Mouse (Mus musculus) embryonic stem cell, embryonic (primary cell): ENCODE data around the gene Sec61a2.

Experiments
- CTCF ChIA-PET, 4 experiments: fragments of 300-600 bp in 2 of 4; fragments of 350-600 bp in 2 of 4; sonication (Branson Sonifier 250); formaldehyde crosslinking; loops; one replicate each; lab custom pipeline; 2022; ENCODE audit warnings: inconsistent platforms in 2 of 4; lab: Charles Lee
- POLR2A ChIA-PET, 4 experiments: fragments of 300-600 bp in 2 of 4; fragments of 350-600 bp in 2 of 4; sonication (Branson Sonifier 250); formaldehyde crosslinking; loops; one replicate each; lab custom pipeline; 2022; ENCODE audit warnings: antibody characterized with exemption in 4 of 4, inconsistent platforms in 1 of 4; lab: Charles Lee

Gene Sec61a2

GRCm38 (mm10) chr2:5911282-5911965 lies 16.2 kb upstream of the Sec61a2 start:
- POLR2A ChIA-PET, result interaction anchor here in 3 of 4 experiments (0.6 to 3.0 kb wide), 7 partner anchors 10 to 396 kb away, joined by 3 to 17 read pairs (median 4); partner anchors contain the start of gene Sec61a2 (in 2 of the 3)
- CTCF ChIA-PET, result interaction anchor here in 1 of 4 experiments (1.6 kb wide), 1 partner anchor 11 kb away, joined by 3 read pairs; no protein-coding TSS in a partner anchor

GRCm38 (mm10) chr2:5906625-5907024 lies 11.4 kb upstream of the Sec61a2 start:
- CTCF ChIA-PET, result interaction anchor here in 2 of 4 experiments (0.6 kb wide), 2 partner anchors 24 to 922 kb away, joined by 3 to 4 read pairs; no protein-coding TSS in a partner anchor
- POLR2A ChIA-PET, result interaction anchor here in 2 of 4 experiments (0.6 to 1.9 kb wide), 10 partner anchors 9 to 826 kb away, joined by 3 to 6 read pairs (median 4); partner anchors contain the start of genes Cdc123 (in 1 of the 2), Nudt5 (in 1 of the 2), Sec61a2 (in 1 of the 2) and Upf2 (in 1 of the 2)

GRCm38 (mm10) chr2:5906092-5906491 lies 10.9 kb upstream of the Sec61a2 start:
- ChIA-PET POLR2A (interaction anchor here in 3 of 4 experiments (0.6 to 1.9 kb wide), 14 partner anchors 9 to 826 kb away, joined by 3 to 6 read pairs (median 4); partner anchors contain the start of genes Sec61a2 (in 2 of the 3), Cdc123 (in 1 of the 3), Nudt5 (in 1 of the 3) and Upf2 (in 1 of the 3)), CTCF (interaction anchor here in 2 of 4 experiments (0.6 to 1.2 kb wide), 5 partner anchors 11 to 922 kb away, joined by 3 to 4 read pairs (median 3); partner anchors contain the start of gene Sec61a2 (in 1 of the 2))

GRCm38 (mm10) chr2:5900145-5900544 lies 4.9 kb upstream of the Sec61a2 start:
- ChIA-PET CTCF (interaction anchor here in 3 of 4 experiments (0.5 to 1.0 kb wide), 9 partner anchors 10 to 820 kb away, joined by 3 to 6 read pairs (median 4); partner anchors contain the start of gene Gm13199 (in 1 of the 3)), POLR2A (interaction anchor here in 2 of 4 experiments (1.0 to 1.7 kb wide), 7 partner anchors 10 to 47 kb away, joined by 3 to 6 read pairs (median 4); no protein-coding TSS in a partner anchor)

DNA sequence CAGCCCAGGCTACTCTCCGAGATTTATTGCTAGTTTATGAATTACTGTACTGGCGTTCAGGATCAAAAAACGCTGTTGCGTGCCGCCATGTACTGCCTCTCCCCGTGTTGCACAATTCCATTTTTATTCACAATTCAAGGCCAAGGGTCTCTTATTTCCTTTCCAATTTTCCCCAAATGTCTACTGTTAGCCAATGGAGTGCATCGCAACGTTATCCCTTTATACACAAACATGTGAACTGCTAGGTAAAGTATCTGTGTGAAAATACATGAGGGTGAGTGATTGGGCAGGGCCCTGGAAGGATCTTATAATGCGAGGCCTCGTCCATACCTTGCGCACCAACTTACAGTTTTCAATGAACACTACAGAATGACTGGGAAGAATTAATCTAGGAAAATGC lies 936 bp downstream of the Sec61a2 start:
- POLR2A ChIA-PET, result interaction anchor here in 3 of 4 experiments (0.7 to 3.3 kb wide), 27 partner anchors 9 to 850 kb away, joined by 3 to 18 read pairs (median 5); partner anchors contain the start of genes Dhtkd1 (in 3 of the 3), Cdc123 (in 2 of the 3), Nudt5 (in 2 of the 3) and Optn (in 1 of the 3)
- CTCF ChIA-PET, result no interaction called here

GRCm38 (mm10) chr2:5889412-5889811 lies 5.8 kb downstream of the Sec61a2 start:
- POLR2A ChIA-PET, result interaction anchor here in 3 of 4 experiments (0.6 to 2.0 kb wide), 10 partner anchors 10 to 844 kb away, joined by 3 to 9 read pairs (median 4); partner anchors contain the start of genes Cdc123 (in 1 of the 3) and Nudt5 (in 1 of the 3)
- CTCF ChIA-PET, result interaction anchor here in 1 of 4 experiments (1.0 kb wide), 1 partner anchor 972 kb away, joined by 3 read pairs; no protein-coding TSS in a partner anchor

DNA sequence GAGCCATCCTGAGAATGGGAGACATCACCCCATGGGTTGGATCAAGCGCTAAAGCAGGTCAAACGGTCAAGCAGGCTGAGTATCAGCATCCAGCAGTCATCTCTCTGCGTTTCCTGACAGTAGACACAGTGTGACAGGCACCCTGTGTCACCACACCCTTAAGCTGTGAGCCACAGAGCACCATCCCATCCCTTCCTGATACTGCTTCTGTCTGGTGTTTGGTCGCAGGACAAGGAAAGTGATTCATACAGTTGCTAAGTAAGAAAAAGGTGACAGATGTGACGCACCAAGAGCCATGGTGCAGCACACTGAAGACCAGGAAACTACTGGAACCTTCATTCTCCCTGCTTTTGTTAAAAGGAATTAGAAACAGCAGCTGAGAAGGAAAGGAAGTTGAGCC lies 6.4 kb downstream of the Sec61a2 start:
- ChIA-PET CTCF (interaction anchor here in 1 of 4 experiments (0.6 kb wide), 1 partner anchor 954 kb away, joined by 3 read pairs; no protein-coding TSS in a partner anchor), POLR2A (interaction anchor here in 2 of 4 experiments (0.6 to 2.0 kb wide), 9 partner anchors 11 to 43 kb away, joined by 3 to 9 read pairs (median 5); partner anchors contain the start of genes Cdc123 (in 1 of the 2) and Nudt5 (in 1 of the 2))

GRCm38 (mm10) chr2:5877446-5877845 lies 17.8 kb downstream of the Sec61a2 start:
- ChIA-PET POLR2A (interaction anchor here in 3 of 4 experiments (1.2 to 2.8 kb wide), 6 partner anchors 11 to 65 kb away, joined by 3 to 9 read pairs (median 5); partner anchors contain the start of genes Sec61a2 (in 3 of the 3) and Dhtkd1 (in 1 of the 3)), CTCF (interaction anchor here in 1 of 4 experiments (0.6 kb wide), 1 partner anchor 52 kb away, joined by 6 read pairs; no protein-coding TSS in a partner anchor)

DNA sequence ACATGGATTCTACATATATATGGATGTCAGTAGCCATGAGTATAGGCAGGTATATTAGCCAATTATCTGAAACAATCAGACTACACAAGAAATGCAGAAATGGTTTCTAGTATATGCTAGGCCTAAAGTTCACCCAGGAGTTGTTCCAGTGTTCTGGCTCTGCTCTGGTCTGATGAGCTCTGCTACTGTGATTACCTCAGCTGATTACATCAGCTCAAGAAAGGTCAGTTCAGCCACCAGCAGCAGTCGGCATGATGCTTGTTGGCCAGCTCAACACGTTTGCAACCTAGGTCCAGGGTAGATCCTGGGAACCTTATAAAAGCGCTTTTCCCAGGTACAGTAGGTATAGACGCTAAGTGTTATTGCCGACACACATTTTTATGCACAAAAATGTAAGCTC lies 25.5 kb downstream of the Sec61a2 start:
- CTCF ChIA-PET, result interaction anchor here in 3 of 4 experiments (0.6 to 1.7 kb wide), 4 partner anchors 25 to 465 kb away, joined by 3 to 4 read pairs (median 3); partner anchors contain the start of genes Cdc123 (in 1 of the 3) and Nudt5 (in 1 of the 3)

DNA sequence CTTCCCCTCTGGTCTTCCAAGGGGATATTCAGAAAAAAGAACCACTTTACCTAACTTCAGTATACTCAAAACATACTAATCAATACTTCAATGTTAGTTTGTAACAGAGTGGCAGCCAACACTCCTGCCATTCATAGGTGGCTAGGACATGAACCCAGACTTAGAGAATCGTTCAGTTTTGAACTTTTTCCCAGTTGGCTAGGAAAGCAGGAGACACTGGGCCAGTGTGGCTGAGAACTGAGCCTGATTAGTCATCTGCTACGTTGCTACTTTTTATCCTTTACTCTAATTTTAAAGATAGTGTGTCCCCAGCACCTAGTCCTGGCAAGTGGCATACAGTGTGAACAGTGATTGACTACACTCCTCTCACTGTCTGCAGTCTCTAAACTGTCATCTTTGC lies 27.6 kb downstream of the Sec61a2 start:
- ChIA-PET POLR2A (interaction anchor here in 2 of 4 experiments (1.0 to 1.5 kb wide), 3 partner anchors 15 to 23 kb away, joined by 4 read pairs; partner anchors contain the start of genes Cdc123 (in 2 of the 2) and Nudt5 (in 2 of the 2)), CTCF (no interaction called here)

More for the DNA sequence above, 25.5 kb downstream of the Sec61a2 start:
- POLR2A ChIA-PET, result interaction anchor here in 3 of 4 experiments (0.6 to 2.7 kb wide), 10 partner anchors 8 to 58 kb away, joined by 3 to 17 read pairs (median 4); partner anchors contain the start of genes Sec61a2 (in 2 of the 3), Cdc123 (in 1 of the 3) and Nudt5 (in 1 of the 3)

DNA sequence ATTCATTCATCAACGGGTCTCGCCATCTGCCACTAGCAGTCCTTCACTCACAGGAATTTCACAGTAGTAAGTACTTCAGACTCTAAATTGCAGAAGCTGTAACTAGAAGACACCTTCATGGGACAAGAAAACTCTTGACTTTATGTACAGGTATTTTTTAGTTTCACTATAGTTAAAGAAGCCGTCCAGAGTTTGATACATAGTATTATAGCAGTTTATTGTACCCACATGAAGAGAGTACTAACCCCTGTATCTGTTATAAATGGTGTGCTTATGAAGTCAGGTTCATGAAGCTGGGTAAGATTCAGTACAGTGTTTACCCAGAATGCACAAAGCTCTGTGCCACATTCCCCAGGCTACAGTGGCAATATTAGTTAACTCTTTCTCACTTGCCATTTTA lies 32.4 kb downstream of the Sec61a2 start, which contains the start of gene Gm13199:
Gm13199 (minus strand) TSS at position 101 of the 400 bp plus-strand sequence.
- ChIA-PET CTCF (interaction anchor here in 1 of 4 experiments (1.0 to 1.7 kb wide), 2 partner anchors 37 to 783 kb away, joined by 4 read pairs; no protein-coding TSS in a partner anchor), POLR2A (interaction anchor here in 2 of 4 experiments (0.8 to 2.5 kb wide), 7 partner anchors 10 to 64 kb away, joined by 3 to 6 read pairs (median 3); partner anchors contain the start of gene Sec61a2 (in 1 of the 2))

- ChIA-PET CTCF (no interaction called here), POLR2A (interaction anchor here in 1 of 4 experiments (1.9 to 2.9 kb wide), 2 partner anchors 7 to 24 kb away, joined by 4 to 9 read pairs; partner anchors contain the start of genes Cdc123 and Nudt5)
Observed at GRCm38 (mm10) chr2:5851866-5852265, 43.4 kb downstream of the Sec61a2 start.

DNA sequence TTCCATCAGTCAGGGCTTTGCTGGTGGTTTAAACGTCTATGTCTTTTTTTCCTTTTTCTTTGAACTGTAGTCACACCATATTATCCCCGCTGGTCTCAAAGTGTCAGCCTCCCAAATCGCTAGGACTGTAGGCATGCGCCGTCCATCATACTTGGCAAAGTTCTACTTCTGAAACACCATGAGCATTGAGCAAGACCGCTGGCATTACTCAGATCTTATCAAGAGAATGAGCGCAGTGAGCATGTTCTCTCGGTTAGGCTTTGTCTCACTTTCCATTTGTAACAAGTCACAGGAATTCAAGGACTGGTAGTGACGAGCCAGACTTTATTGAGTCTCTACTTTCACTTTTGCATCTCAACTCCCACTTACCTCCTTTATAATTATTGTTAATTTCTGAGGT lies 44.1 kb downstream of the Sec61a2 start:
- ChIA-PET POLR2A (interaction anchor here in 1 of 4 experiments (1.2 kb wide), 1 partner anchor 39 kb away, joined by 6 read pairs; no protein-coding TSS in a partner anchor), CTCF (no interaction called here)

DNA sequence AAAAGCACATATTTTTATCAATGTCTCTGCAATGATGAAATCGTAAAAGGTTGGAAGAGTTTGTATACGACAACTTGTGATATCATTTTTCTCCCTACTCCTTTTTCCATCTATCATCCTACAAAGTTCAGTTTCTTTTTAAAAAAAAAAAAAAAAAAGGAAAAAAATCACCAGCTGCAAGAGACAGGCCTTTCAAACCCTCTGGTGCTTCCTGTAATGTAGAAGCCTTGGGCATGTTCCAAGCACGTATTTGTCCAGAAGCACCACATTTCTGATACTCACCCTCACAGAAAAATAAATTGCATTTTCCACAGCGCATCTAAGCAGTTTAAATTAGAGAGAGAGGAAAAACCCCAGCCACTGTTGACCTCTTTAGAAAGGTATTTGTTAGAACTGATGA lies 49.4 kb downstream of the Sec61a2 start:
- CTCF ChIA-PET, result interaction anchor here in 1 of 4 experiments (0.7 kb wide), 1 partner anchor 30 kb away, joined by 11 read pairs; no protein-coding TSS in a partner anchor
- POLR2A ChIA-PET, result interaction anchor here in 2 of 4 experiments (0.7 to 3.0 kb wide), 12 partner anchors 8 to 1881 kb away, joined by 3 to 14 read pairs (median 6); partner anchors contain the start of gene Camk1d (in 1 of the 2)

- ChIA-PET CTCF (interaction anchor here (0.6 to 1.2 kb wide), 11 partner anchors 12 to 765 kb away, joined by 3 to 11 read pairs (median 3); partner anchors contain the start of gene Camk1d (in 2 of the 4)), POLR2A (interaction anchor here (0.5 to 3.0 kb wide), 49 partner anchors 8 to 1882 kb away, joined by 3 to 14 read pairs (median 5); partner anchors contain the start of genes Camk1d (in 2 of the 4), Sec61a2 (in 2 of the 4), Ccdc3 (in 1 of the 4) and Phyh (in 1 of the 4))
Observed at GRCm38 (mm10) chr2:5844873-5845631, 50.2 kb downstream of the Sec61a2 start, which contains the start of the genes Nudt5 and Cdc123. Gene Nudt5, plus strand, starts transcription at chr2:5845019. Gene Cdc123, minus strand, starts transcription at chr2:5845164.
